Mouse (Mus musculus): ENCODE results near the gene Anxa5. TPM values are rescaled to one million over a fixed set of nuclear protein-coding genes. Genes with fewer than 3 reads are reported as not detected.

Anxa5 gene
- polyA plus RNA-seq (2017; shearing (Covaris generic)) = 152 TPM

DNA sequence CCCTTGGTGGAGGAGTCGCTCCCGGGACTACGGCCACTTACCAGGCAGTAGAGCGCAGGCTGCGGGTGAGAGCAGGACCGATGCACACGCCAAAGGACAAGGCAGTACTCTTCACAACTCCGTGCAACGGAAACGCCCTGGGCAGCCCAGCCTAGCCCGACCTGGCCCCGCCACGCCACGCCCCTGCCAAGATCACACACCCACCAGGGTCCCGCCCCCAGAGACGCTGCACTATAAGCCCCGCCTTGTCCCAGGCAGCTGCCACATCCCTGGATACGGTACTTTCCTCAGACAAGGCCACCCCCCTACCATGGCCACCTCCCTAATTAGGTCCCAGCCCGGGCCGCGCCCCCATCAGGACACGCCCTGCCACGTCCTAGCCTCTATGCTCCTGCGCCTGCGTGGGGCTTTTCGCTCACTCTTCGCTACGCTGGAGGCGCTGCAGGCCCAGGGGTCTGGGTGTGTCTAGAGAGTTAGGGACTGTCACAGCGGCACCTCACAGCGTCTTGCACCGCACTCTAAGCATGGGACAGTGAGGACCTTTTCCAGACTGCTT, at the start of gene Anxa5, which contains the start of gene 1810062G17Rik:
TSS of gene Anxa5 (minus strand) at position 363 of the 556 bp plus-strand sequence.
TSS of gene 1810062G17Rik (plus strand) at position 406 of the 556 bp plus-strand sequence.

DNA sequence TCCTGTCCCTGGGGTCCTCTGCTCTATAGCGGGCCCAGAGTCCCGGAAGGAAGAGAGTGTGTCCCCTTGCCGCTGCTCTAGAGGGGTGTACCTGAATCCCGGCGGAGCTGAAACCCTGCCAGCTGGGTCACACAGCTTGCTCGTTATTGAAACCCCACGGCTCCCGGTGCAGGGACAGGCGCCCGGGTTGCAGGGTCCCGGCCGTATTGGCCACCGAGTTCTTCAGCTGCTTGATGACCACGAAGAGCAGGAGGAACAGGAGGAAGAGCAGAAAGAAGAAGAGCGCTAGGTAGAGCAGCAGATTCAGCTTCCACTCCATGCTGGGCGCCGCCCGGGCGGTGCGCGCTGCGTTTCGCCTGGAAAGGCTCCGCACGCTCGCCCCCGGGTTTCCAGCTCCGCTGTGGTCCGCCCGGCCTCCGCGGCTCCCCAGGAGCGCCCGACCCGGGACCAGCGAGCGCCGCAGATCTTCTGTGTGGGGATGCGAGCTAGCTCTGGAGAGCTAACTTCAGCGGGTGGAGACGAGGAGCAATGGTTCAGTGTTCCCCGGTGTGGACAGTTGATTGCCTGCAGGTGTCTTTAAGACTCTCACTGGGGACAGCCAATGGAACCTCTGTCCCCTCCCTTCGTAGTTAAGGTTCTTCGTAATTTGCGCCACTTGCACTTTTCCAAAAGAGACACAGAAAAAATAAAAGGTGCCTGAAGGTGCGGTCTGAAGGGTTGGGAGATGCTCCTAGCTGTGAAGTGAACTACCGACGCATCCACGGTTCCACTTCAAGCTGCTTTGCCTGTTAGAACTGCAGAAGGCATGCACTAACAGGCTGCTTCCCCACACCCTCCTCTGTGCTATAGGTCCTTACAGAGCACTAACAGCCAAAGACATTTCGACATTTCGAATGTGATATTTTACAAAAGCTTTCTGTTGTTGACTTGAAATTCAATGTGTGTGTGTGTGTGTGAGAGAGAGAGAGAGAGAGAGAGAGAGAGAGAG, 45.7 kb upstream of the Anxa5 start, which contains the start of gene Gm11549:
TSS of gene Gm11549 (minus strand) at position 741 of the 988 bp plus-strand sequence.

Other genes with a start within 250 kb of the Anxa5 start
- gene 1810062G17Rik, start within 50 bp of the Anxa5 start, polyA plus RNA-seq (2017; shearing (Covaris generic)) = 0.97 TPM
- not detected for gene Gm11549, start 45.9 kb upstream of the Anxa5 start, polyA plus RNA-seq (2017; shearing (Covaris generic))
- gene Exosc9, start 76.7 kb upstream of the Anxa5 start, polyA plus RNA-seq (2017; shearing (Covaris generic)) = 30.3 TPM
- 1.2 TPM for gene Ccna2, start 96.3 kb upstream of the Anxa5 start, polyA plus RNA-seq (2017; shearing (Covaris generic))
- 0.57 TPM for gene Bbs7, start 137.6 kb upstream of the Anxa5 start, polyA plus RNA-seq (2017; shearing (Covaris generic))
- gene Trpc3, start 214.3 kb upstream of the Anxa5 start, polyA plus RNA-seq (2017; shearing (Covaris generic)) = not detected